Mouse (Mus musculus): ENCODE measurements at regions not wholly inside any gene's neighbourhood (a gene's known extent, or its start where the extent isn't known, plus 50 kb on each side); places are given as distances from the start of the nearest gene placed in this dataset.

GRCm38 (mm10) chr9:101581064-101581463, 280.6 kb upstream of the 9630041A04Rik start:
- TF ChIP-seq CTCF (IDR thresholded peaks at IDR 0.05; ENCODE audit: low read depth) (no peak), EP300 (optimal IDR thresholded peaks at IDR 0.05) (no peak)
